Mouse (Mus musculus) ES-E14 (cell line): ENCODE data around the gene Gm8773.

Experiments used
- CHD2 ChIP-seq: IDR thresholded peaks from 2 replicates; pipeline ENCODE4 v1.6.1; 2014; ENCODE audit warnings: mild to moderate bottlenecking, low read depth, low read length, inconsistent platforms
- MAFK ChIP-seq: IDR thresholded peaks from 2 replicates; pipeline ENCODE4 v1.6.1; 2014; ENCODE audit warnings: mild to moderate bottlenecking, low read depth, low read length, inconsistent platforms; ENCODE audit not compliant: insufficient read depth
- ZC3H11A ChIP-seq: IDR thresholded peaks from 2 replicates; pipeline ENCODE4 v1.6.1; 2012; ENCODE audit warnings: low read depth, mild to moderate bottlenecking, inconsistent platforms, low read length, borderline replicate concordance

DNA sequence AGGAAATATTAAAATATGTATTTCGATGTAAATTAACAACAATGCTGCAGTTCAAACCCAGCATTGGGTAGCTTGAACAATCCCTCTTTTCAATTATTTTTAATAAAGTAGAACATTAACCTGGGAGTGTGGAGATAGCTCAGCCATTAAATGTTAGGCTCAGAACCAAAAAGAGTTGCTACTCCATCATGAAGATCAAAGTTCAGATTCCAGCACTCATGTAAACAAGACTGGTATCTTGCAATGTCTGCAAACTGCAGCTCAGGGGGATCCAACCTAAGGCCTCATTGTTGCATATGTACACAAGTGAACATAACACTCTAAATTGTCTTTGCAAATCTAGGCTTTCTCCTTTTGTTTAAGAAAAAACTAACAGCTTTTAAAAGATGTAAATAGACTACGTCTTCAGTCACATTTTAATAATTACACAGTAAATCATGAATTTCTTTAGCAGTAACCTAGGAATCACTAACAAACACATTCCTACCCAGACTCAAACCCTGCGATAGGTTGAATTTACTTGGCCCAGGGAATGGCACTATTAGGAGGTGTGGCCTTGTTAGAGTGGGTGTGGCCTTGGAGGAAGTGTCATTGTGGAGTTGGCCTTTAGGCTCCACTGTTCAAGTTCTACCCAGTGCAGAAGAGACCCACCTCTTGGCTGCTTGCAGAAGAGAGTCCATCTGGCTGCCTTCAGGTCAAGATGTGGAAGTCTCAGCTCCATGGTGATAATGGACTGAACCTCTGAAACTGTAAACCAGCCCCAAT is 39.8 kb upstream of the Gm8773 start:
- TF ChIP-seq MAFK (no peak), ZC3H11A (no peak), CHD2 (no peak)
